Mouse (Mus musculus): ENCODE measurements at regions not wholly inside any gene's neighbourhood (a gene's known extent, or its start where the extent isn't known, plus 50 kb on each side); places are given as distances from the start of the nearest gene placed in this dataset.

- DNase-seq, result no peak
Observed at GRCm38 (mm10) chr14:46638516-46638915, 121.8 kb upstream of the Cdkn3 start.

- no peak for DNase-seq
Observed at GRCm38 (mm10) chr14:46637240-46637639, 123.1 kb upstream of the Cdkn3 start.

DNA sequence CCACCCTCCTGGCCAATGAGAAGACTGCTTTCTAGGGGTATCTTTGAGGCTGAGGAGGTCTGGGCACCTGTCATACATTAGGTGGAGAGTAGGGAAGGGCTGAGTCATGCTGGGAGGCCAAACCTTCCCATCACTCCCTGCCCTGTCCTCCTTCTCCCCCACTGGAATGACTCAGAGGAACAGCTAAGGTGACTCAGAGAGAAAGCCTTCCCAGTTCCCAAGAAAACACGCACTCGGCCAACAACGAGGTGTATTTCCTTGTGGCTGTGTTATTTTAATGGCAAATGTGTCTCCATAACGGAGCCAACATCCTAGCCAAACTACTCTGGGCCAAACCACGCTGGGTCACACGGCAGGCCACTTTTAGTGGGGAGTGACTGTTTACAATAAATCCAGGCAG lies 124.0 kb upstream of the Cdkn3 start:
- no peak for DNase-seq

GRCm38 (mm10) chr14:46635322-46635721 lies 125.0 kb upstream of the Cdkn3 start:
- no peak for DNase-seq

- peak in 1 of 2 experiments; percentile 2 for DNase-seq
Observed at GRCm38 (mm10) chr14:46634656-46635244, 125.6 kb upstream of the Cdkn3 start.

DNA sequence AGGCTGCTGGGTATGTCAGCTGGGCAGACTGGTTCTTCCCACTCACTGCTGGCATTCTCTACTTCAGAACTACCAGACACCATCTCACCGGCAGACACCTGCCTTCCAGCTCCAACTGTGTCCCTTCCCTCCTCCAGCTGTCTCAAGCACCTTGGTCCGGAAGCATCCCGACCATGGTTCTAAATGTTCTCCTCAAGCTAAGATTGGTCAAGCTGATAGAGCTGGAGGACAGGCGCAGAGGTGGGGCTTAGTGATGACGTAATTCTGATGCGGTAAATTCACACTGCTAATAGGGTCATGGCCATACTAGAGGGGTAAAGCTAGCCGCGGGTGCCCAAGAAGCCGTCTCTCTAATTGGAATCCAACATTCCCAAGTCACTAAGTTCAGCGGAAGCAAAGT lies 126.1 kb upstream of the Cdkn3 start:
- no peak for DNase-seq

GRCm38 (mm10) chr14:46627690-46628089 lies 132.7 kb upstream of the Cdkn3 start:
- DNase-seq, result no peak

- DNase-seq, result no peak
Observed at GRCm38 (mm10) chr14:46625760-46626159, 134.6 kb upstream of the Cdkn3 start.

DNA sequence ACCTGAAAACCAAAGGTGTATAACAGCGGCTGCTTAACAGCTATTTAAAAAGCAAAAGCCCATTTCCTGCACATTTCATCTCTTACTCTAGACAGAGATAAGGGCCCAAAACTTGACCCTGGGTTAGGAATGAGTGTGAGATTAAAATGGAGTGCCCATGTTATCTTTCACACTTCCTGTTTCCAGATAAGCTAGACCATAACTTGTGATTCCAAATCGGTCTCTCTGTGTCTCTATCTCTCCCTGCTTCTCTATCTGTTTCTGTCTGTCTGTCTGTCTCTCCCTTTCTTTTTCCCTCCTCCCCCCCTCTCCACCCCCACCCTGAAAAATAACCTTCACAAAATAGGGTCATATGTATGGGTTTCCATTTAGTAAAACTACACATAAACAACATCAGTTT lies 136.7 kb upstream of the Cdkn3 start:
- DNase-seq, result no peak

DNA sequence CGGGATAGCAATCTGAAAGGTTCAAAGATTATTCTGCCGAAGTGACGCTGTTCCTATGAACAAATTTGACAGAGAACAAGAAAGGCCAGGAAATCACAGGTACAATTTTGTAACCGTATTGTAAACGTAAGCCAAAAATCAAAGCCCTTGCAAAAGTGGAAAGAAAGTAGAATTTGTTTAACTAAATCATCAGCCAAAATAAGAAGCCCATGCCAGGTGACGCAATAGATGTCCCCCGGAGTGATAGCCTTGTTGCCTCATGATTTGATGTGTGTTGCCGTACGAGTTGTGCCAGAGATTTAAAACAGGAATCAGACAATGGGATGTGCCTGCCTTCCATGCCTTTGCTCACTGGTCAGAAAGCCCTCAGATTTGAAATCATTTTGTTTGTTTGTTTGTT lies 144.3 kb upstream of the Cdkn3 start:
- DNase-seq, result no peak

GRCm38 (mm10) chr14:46614936-46615335 lies 145.4 kb upstream of the Cdkn3 start:
- no peak for DNase-seq

- DNase-seq, result no peak
Observed at GRCm38 (mm10) chr14:46613748-46614147, 146.6 kb upstream of the Cdkn3 start.

- no peak for DNase-seq
Observed at GRCm38 (mm10) chr14:46613211-46613610, 147.1 kb upstream of the Cdkn3 start.

DNA sequence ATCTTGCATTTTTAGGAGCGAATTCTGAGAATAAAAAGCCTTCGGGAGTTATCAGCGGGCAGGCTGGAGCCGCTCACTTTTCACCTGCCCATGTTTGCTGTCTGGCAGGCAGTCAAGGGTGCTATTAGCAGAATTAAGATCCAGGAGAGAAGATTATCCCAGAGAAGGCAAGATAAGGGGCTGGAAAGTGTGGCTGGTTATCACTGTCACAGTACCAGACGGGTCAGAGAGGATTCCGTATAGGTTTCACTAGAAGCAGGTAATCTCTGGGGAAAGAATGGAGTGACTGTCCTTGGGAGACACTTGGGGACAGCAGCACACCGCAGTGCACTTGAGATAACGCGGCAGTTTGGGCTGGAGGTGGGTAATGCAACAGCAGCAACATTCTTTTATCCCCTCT lies 147.8 kb upstream of the Cdkn3 start:
- DNase-seq, result no peak

DNA sequence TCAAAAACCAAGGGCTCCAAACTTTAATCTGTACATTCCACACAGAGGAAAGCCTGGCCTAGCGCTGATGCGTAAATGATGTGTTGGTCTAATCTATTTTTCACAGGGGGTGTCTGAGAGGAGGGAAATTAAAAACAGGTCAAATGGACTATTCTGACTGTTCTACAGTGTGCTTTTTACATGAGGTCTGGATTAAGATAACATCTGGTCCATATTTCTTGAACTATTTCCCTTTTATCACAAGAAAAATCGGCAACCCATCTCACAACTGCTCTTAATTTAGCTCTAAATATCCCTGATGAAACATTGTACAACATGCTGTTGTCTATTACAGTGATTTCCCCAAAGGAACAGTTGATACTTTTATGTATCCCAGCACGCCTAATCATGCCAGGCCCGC lies 149.4 kb upstream of the Cdkn3 start:
- DNase-seq, result no peak

DNA sequence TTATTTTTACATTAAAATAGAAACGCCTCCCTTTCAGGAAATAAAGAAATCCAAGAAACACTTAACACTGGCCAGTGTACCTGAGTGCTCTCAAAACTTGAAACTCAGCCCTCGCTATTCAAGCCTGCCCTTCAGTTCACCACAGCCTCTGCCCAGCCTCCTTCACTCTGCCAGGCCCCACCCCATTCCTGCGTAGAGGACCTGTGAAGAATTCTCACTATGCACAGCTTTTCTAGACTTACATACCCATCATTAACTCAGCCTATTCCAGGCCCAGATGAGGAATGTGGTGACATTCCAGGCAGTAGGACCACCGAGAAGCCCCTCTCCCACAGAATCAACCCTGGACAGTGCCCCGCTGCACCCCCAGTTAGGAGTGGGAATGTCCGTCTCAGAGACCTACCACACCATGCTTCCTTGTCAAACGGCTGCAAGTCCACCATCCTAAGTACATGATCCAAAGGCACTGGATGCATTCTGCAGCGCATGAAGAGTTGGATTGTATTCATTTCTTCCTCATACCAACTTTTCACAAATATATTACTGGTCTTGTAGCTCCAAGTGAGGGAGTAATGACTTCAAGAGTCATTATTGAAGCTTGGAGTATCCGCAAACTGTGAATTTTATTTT lies 150.0 kb upstream of the Cdkn3 start:
- no peak for DNase-seq

GRCm38 (mm10) chr14:46606694-46607093 lies 153.6 kb upstream of the Cdkn3 start:
- no peak for DNase-seq

GRCm38 (mm10) chr14:46606037-46606436 lies 154.3 kb upstream of the Cdkn3 start:
- no peak for DNase-seq

DNA sequence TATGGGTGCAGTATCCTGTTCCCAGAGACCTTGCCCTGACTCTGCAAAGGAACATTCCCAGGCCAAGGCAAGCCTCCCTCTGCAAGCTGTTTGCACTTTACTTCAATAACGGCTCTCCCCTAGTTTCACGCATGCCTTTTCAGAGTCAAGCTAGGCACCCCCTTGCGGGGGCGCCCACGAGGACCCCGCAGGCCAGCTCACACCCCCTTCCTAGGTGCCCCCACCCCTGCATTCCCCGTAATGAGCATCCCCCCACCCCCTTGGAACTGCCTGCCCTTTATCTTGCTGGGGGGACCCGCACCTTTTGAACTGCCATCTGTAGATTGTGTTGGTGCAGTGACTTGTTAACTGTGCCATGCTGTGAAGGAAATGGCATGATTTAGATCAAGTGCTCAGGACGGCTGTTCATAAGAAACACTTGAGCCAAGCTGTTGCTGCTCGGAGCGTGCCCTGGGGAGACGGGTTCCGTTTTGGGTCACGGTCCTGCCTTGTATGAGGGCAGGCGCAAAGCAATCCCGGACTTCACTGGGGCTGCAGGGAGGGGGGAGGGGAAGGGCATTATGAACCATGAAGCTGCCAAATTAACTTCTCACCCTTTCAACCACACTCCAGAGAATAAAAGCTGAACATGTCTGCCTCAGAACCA lies 155.3 kb upstream of the Cdkn3 start:
- DNase-seq, result peak; percentile 8 to 47

DNA sequence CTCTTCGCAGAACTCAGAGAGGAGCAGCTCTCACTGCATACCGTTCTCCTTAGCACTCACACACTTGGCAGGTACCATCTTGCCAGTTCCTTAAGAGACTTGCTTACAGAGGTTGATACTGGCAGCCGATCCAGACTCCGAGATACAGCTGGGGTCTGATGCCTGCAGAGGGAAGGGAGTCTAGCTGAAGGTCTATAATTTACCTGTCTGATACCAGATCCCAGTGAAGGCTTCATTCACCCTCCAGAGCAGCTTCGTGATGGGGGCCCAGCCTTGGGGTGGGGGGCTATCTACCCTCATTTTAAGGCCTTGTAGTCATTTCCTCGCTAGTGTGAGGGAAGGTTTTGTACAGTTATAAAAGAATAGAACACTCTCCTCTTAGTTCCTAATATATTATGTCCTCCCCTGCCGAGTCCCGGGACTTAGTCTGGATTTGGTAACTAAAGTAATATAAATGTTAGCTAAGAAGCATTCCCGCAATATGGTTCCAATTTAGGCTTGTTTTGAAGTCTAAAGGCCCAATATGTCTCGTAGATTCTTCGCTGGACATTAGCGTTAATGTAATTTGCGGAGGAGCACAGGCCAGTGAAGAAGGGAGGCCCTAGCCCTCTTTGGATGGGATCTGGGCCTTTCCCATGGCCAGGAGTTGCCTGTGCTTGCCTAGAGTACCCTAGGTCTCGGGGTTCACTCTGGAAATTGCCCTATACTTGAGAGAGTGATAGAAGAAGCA lies 156.0 kb upstream of the Cdkn3 start:
- no peak for DNase-seq

- no peak for DNase-seq
Observed at GRCm38 (mm10) chr14:46596696-46597359, 163.5 kb upstream of the Cdkn3 start.

DNA sequence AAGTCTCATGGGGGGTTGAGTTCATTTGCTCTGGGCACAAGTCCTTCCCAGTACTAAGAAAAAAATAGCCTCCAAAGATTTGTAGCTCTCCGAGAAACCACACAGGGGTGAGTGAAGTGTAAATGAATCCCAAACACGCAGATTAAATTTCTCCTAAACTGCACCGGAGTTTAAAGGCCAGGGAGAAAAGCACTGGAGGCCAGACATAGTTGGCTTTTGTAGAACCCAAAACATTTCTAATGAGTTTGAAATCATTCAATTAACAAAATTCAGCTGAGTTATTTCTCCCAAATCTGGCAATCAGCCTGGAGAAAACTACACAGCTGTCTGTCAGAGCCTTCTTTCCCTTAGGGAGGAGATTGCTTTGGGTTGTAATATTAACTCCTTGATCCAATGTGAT lies 166.2 kb upstream of the Cdkn3 start:
- DNase-seq, result no peak

- DNase-seq, result no peak
Observed at GRCm38 (mm10) chr14:46591753-46592359, 168.5 kb upstream of the Cdkn3 start.
